Mouse (Mus musculus) olfactory bulb, adult 2 months (tissue): ENCODE measurements around the gene Egfl8.

ENCODE experiments used
- CTCF ChIP-seq: fragments of 200-500 bp; IDR thresholded peaks from 2 replicates; pipeline ENCODE4 v1.5.1; 2012; ENCODE audit warnings: low read depth, mild to moderate bottlenecking, low read length, moderate library complexity; ENCODE audit not compliant: insufficient read depth
- POLR2A ChIP-seq: fragments of 200-500 bp; IDR thresholded peaks from 2 replicates; pipeline ENCODE4 v1.6.1; 2012; ENCODE audit warnings: mild to moderate bottlenecking, low read depth, low read length, moderate library complexity; ENCODE audit not compliant: insufficient read depth

GRCm38 (mm10) chr17:34624981-34625380, 9.2 kb upstream of the Egfl8 start:
- TF ChIP-seq POLR2A (no peak), CTCF (no peak)
